Mouse (Mus musculus) right cerebral cortex, postnatal 4 days (tissue): ENCODE results near the gene Lemd1.

Experiments used
- DNase-seq: peaks from one replicate; pipeline ENCODE4 v3.0.0-alpha.2; 2022

Gene Lemd1

DNA sequence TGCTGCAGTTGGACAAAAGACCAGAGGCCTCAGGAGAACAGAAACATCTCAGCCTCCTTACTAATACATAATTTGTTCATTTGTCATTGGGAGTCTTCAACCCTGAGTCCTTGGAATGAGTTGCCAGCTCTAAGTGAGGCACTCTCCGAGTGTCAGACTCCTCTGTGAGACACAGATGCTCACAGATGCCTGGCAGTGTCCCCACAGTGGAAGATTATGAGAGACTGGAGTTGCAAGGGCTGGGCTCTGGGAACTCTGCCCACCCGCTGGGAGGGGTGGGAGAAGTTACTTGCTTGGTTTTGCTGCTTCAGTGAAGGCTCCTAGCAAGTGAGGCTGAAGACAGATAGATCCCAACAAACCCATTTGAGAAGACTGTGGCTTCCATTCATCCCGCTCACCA, 104.8 kb downstream of the Lemd1 start:
- no peak for DNase-seq

DNA sequence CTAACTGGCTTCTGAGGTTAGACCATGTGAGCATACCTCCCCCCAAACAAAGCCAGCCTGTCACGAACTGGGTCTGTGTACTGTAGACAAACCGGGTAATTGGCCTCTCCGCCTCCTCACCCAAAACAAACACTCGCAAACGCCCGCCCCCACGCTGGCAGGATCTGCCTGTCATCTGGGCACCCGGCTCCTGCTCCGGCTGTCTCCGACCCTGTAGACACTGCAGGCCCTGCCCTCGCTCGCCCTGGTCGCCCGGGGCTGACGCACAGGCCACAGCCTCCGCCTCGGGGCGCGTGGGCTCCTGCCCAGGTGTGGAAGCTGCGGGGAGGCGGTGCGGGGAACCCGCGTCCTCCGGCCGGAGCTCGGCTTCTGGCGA, 107.2 kb downstream of the Lemd1 start, which contains the start of gene Klhdc8a:
TSS of gene Klhdc8a (plus strand) at position 202 of the 376 bp plus-strand sequence.
- peak; percentile 54 for DNase-seq

DNA sequence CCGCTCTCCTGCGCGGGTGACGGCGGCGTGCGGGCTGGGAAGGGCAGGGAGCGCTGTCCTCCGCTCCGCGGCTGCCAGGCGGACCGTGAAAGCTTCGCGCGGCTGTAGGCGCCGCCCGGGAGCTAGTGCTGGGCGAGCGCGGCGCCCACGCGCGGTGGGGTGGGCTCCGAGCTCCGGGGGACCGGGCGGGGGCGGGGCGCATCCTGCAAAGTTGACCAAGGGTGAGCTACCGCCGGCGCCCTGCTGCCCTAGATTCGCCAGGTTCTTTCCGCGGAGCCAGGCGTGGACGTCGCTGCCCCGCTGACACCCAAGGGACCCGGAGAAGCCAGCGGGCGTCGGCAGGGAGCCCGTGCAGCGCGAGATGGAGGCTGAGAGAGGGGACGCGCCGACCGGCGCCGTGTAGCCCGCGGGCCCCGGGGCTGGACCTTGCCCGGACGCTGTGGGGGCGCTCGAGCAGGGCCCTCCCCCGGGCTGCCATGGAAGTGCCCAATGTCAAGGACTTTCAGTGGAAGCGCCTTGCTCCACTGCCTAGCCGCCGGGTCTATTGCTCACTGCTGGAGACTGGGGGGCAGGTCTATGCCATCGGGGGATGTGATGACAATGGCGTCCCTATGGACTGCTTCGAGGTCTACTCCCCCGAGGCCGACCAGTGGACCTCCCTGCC, 107.7 kb downstream of the Lemd1 start:
- peak; percentile 50 for DNase-seq

DNA sequence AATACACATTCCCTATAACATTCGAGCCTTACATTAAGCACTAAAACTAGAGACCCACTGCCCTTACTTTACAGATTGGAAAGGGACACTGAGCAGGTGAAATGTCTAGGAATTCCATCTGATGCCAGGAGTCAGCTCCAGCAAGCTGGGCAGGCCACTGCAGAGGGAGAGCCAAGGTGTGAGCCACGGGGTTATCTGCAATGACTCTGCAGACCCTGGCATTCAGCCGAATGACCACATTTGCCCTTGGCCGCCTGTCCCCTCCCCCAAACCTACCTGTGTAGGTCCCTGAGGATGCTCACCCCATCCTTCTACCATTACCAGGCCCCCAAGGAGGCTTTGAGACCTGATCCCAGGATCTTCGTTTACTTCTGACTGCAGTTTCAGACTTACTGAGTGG, 108.5 kb downstream of the Lemd1 start:
- no peak for DNase-seq

DNA sequence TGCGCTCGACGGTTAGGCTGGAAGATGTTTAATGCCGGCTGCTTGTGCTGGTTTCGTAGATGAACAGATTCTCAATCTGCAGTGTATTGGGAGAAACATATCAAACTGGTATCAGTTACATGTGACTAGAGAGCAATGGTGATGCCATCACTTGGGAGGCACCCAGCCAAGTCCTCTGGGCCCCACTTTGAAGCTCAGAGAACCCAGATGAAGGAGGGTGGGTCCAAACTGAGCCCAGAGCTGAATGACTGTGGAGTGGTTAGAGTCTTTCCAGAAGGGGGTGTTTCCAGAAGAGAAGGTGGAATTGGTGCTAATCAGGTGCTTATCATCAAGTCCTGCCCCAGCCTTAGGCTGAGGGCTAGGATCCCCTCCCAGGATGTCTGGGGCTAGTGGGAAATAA, 110.0 kb downstream of the Lemd1 start:
- no peak for DNase-seq

DNA sequence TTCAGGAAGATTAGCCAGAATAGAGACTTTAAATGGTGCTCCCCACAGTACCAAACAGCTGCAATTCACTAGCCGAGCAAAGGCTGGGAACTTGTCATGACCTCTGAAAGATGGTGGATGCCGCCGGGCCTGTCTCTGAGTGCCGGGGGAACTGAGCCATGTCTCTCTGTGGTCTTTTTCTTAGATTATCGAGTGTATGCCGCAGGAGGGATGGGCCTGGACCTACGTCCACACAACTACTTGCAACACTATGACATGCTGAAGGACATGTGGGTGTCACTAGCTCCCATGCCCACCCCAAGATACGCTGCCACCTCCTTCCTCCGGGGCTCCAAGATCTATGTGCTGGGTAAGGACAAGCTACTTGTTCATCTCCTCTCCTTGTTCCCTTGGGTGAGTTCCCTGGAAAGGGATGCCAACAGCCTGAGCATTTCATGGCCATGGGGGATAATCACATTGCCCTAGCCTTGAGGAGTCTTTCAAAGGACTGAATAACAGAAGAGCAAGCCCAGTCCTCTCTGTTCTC, 111.2 kb downstream of the Lemd1 start:
- no peak for DNase-seq

DNA sequence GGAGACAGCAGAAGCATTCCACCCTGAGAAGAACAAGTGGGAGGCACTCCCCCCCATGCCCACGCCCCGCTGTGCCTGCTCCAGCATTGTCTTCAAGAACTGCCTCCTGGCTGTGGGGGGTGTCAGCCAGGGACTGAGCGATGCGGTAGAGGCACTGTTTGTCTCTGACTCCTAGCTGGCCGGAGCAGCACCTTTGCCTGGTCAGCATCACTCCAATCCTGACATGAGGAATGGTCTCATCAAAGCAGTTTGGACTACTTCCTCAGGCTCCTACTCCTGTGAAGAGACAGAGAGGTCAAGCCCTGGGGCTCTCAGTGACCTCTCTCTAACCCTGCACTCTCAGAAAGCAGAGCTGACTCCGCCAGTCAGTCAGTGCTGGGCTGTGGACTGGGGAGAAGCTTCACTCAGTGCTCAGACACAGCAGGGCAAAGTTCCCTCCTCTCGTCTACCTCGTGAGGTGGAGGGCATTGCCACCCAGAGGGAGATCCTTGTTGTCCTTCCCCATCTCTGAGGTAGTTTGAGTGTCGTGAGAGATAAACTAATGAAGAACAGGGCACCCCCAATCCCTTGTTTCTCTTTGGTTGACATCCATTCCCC, 113.5 kb downstream of the Lemd1 start:
- DNase-seq, result no peak

DNA sequence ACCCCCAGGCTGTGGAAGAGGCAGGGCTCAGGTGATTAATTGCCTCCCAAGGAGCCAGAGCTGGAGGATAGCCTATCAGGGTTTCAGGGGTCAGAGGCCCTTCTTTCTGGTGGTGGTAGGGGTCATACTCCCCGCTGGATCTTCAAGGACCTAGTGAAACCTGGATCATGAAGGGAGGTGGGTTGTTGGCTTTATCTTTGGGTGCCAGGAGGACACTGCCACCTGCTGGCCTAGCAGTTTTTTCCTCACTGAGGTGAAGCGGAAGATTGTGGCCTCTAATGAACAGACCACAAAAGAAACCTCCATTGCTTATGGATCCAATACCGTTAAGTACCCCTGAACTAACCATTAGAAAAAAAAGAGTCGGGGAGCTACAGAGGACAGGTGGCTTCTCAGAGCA, 114.9 kb downstream of the Lemd1 start:
- peak; percentile 60 for DNase-seq

DNA sequence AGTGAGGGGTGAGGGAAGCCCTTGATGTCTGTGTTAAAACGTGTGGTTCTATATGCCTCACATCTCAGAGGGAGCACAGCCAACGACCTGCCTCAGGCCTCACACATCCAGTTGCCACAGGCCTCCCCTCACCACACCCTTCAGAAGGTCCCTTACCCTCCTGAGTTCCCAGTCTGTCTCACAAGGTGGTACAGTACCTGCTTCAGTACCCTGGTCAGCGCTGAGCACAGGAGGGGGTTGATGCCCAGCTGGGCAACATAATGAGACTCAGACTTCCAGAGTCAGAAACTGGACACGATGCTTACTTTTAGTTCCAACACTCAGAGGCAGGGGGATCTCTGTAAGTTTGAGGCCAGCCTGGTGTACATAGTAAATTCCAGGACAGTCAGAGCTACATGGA, 115.6 kb downstream of the Lemd1 start:
- DNase-seq, result no peak

DNA sequence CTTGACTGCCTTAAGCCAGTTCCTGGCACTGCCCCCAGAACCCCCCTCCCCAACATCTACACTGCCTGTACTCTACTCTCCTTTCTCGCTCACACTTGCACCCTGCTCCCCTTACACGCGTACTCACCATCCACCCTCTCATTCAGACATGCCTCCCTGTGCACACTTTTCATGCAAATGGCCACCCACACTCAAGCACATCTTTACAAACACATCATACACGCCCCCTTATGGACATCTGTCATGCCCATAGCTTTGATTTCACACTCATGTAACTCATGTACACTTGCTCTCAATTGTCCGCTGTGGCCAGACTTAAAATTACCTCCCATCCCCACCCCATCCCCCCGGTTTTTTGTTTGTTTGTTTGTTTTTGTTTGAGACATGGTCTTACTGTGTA, 116.7 kb downstream of the Lemd1 start:
- DNase-seq, result no peak

DNA sequence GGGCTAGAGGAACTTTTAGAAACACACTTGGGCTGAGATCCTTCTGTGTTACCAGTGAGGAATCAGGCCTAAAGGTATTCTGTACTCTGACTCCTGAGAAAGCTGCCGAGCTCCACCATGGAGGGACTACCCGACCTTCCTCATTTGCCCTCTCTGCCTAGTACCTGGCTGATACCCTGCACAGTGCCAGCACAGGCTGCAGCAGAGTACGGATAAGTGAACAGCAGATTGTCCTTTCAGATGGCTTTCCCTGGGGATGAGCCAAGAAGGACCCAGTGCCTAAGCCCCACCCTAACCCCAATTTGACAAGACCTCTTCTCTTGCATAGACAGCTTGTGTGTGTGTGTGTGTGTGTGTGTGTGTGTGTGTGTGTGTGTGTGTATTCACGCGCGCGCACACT, 117.4 kb downstream of the Lemd1 start:
- DNase-seq, result no peak
